Mouse (Mus musculus): ENCODE data around the gene Tmem120b. TPM values are rescaled to one million over a fixed set of nuclear protein-coding genes. Genes with fewer than 3 reads are reported as not detected.

Tmem120b gene
- total and polyA plus RNA-seq, 2 experiments from 2014 or later = 18.1 to 21.2 TPM

DNA sequence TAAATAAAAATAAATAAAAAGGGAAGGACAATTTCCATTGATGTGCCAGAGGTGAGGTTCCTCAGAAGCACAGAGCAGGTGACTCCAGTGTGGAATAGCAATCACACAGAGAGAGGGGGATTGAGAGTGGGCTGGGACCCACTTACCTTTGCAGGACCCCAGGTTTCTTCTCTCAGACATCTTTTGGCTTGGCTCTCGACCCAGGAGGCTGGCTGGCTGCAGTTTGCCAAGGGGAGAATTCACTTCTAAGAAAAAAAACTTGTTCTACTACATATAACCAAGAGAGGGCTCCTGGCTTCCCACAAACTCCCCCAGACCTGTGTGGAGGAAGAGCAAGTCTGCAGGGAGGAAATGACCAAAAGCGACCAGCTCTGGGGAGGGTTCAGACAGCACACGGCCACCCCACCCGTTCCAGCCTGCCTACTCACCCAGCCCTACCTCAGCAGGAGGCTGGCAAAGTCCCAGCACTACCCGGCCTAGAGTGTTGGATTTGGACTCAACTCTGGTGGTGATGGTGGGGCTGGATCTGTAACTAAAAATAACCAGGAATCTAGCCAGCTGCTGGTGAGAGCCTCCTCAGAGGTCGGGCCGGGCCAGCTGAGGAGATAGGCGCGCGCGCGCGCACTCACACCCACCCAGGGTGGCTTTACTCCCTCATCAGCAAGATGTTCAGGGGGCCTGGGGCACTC lies 66.1 kb downstream of the Tmem120b start:
- 18% methylated on average over 13 of the region's 13 CpGs for WGBS
- Histone ChIP-seq H3K27me3 (ENCODE audit: insufficient read depth, low read length) (no peaks in the 10 kb centered on the region), H3K27ac (ENCODE audit: low read depth, low read length) (peak overlapping the region; percentile 100), H3K4me2 (ENCODE audit: low read depth) (peak overlapping the region; percentile 97), H3K9ac (peak overlapping the region; percentile 100; the same call in 1 of the 2 replicates), H3K36me3 (ENCODE audit: insufficient read depth) (no peaks in the 10 kb centered on the region), H3K4me3 (ENCODE audit: low read depth, low read length) (peak overlapping the region; percentile 85; the same call in 1 of the 2 replicates), H3K9me3 (ENCODE audit: low read length) (no peaks in the 10 kb centered on the region), H3K4me1 (ENCODE audit: insufficient read depth) (peaks cover 22% of the 10 kb centered on the region)
- peak; percentile 10; the same call in 1 of the 2 replicates for TF ChIP-seq CTCF (IDR thresholded peaks at IDR 0.05; ENCODE audit: low read depth)
- ATAC-seq (no peak), DNase-seq (peak; percentile 35)

DNA sequence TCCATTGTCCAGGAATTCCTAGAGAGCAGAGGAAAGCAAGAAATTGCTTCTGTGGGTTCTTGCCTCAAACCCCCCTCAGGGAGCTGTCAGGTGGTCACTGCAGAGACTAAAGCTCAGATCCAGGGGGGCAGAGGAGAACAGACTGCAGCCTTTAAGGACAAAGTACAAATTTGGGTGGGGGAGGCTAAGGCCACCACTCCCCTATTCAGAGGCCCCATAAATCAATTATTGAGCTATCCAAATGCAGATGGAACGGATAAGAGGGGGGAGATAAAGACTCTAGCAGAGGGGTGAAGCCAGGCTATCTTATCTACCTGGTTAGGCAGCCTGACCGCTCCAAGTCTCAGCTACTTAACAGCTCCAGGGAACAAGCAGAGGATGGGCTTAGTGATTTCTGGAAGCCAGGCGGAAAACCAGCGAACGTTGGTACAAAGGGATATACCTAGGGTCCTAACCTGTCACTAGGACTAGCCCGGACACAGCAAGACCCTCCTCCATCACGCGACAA lies 66.7 kb downstream of the Tmem120b start:
- Histone ChIP-seq H3K27me3 (ENCODE audit: insufficient read depth, low read length) (no peaks in the 10 kb centered on the region), H3K4me1 (ENCODE audit: insufficient read depth) (peaks cover 22% of the 10 kb centered on the region), H3K4me3 (ENCODE audit: low read depth, low read length) (peak overlapping the region; percentile 85), H3K27ac (ENCODE audit: low read depth, low read length) (peak overlapping the region; percentile 100), H3K4me2 (ENCODE audit: low read depth) (peak overlapping the region; percentile 97), H3K9me3 (ENCODE audit: low read length) (no peaks in the 10 kb centered on the region), H3K9ac (peak overlapping the region; percentile 100), H3K36me3 (ENCODE audit: insufficient read depth) (no peaks in the 10 kb centered on the region)
- DNase-seq (peak; percentile 18), ATAC-seq (no peak)
- 17% methylated on average over 8 of the region's 8 CpGs for WGBS
- TF ChIP-seq CTCF (IDR thresholded peaks at IDR 0.05; ENCODE audit: low read depth) = no peak

GRCm38 (mm10) chr5:123135471-123136360 lies 67.5 kb downstream of the Tmem120b start:
- H3K27me3 ChIP-seq (ENCODE audit: insufficient read depth, low read length) = no peaks in the 10 kb centered on the region
- 0 out of 2 replicates have a peak, but pooled peaks have one; percentile 4 for ATAC-seq

GRCm38 (mm10) chr5:123136361-123137043 lies 68.3 kb downstream of the Tmem120b start:
- no peak for TF ChIP-seq CTCF (IDR thresholded peaks at IDR 0.05; ENCODE audit: low read depth)
- ATAC-seq (peak; percentile 23), DNase-seq (peak; percentile 87)
- Histone ChIP-seq H3K4me3 (ENCODE audit: low read depth, low read length) (peak overlapping the region; percentile 85), H3K27me3 (ENCODE audit: insufficient read depth, low read length) (no peaks in the 10 kb centered on the region), H3K27ac (ENCODE audit: low read depth, low read length) (peak overlapping the region; percentile 100), H3K9ac (peak overlapping the region; percentile 100), H3K9me3 (ENCODE audit: low read length) (no peaks in the 10 kb centered on the region), H3K4me1 (ENCODE audit: insufficient read depth) (peaks cover 18% of the 10 kb centered on the region), H3K4me2 (ENCODE audit: low read depth) (peak overlapping the region; percentile 97), H3K36me3 (ENCODE audit: insufficient read depth) (no peaks in the 10 kb centered on the region)
- WGBS = under 1% methylated on average over 13 of the region's 13 CpGs

More at GRCm38 (mm10) chr5:123135471-123136360, 67.5 kb downstream of the Tmem120b start:
- H3K9me3 ChIP-seq (ENCODE audit: low read length) = no peaks in the 10 kb centered on the region
- H3K9ac ChIP-seq = peak overlapping the region; percentile 100
- DNase-seq = peak; percentile 79
- peak overlapping the region; percentile 97 for H3K4me2 ChIP-seq (ENCODE audit: low read depth)
- TF ChIP-seq CTCF (IDR thresholded peaks at IDR 0.05; ENCODE audit: low read depth) = no peak
- no peaks in the 10 kb centered on the region for H3K36me3 ChIP-seq (ENCODE audit: insufficient read depth)
- H3K27ac ChIP-seq (ENCODE audit: low read depth, low read length) = peak overlapping the region; percentile 100
- WGBS = 5% methylated on average over 30 of the region's 30 CpGs
- H3K4me1 ChIP-seq (ENCODE audit: insufficient read depth) = peaks cover 22% of the 10 kb centered on the region
- peak overlapping the region; percentile 85 for H3K4me3 ChIP-seq (ENCODE audit: low read depth, low read length)

GRCm38 (mm10) chr5:123137044-123137909 lies 69.1 kb downstream of the Tmem120b start:
- DNase-seq = peak; percentile 65
- 1% methylated on average over 20 of the region's 20 CpGs for WGBS

DNA sequence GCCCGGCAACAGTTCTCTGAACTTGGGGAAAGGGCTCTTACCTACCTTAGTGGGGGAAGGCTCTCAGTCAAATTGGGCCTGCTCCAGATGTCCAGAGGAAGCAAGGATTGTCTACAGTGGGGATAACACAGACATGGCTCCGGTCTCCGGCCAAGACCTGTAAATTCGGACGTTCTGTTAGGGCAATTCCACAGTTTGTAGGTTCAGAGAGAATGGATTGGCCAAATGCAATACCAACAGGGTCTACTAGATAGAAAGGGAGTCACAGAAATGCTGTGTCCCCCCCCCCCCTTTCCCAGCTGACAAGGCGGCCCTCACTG lies 69.7 kb downstream of the Tmem120b start:
- H3K4me2 ChIP-seq (ENCODE audit: low read depth) = peak overlapping the region; percentile 97
- DNase-seq (no peak), ATAC-seq (no peak)
- no peak for TF ChIP-seq CTCF (IDR thresholded peaks at IDR 0.05; ENCODE audit: low read depth)
- peak overlapping the region; percentile 85 for H3K4me3 ChIP-seq (ENCODE audit: low read depth, low read length)
- 3% methylated on average over 6 of the region's 6 CpGs for WGBS
- H3K36me3 ChIP-seq (ENCODE audit: insufficient read depth) = no peaks in the 10 kb centered on the region
- no peaks in the 10 kb centered on the region for H3K9me3 ChIP-seq (ENCODE audit: low read length)
- H3K27me3 ChIP-seq (ENCODE audit: insufficient read depth, low read length) = no peaks in the 10 kb centered on the region
- peak overlapping the region; percentile 100 for H3K9ac ChIP-seq
- H3K4me1 ChIP-seq (ENCODE audit: insufficient read depth) = peaks cover 18% of the 10 kb centered on the region
- peak overlapping the region; percentile 100 for H3K27ac ChIP-seq (ENCODE audit: low read depth, low read length)

More at GRCm38 (mm10) chr5:123137044-123137909, 69.1 kb downstream of the Tmem120b start:
- Histone ChIP-seq H3K9me3 (ENCODE audit: low read length) (no peaks in the 10 kb centered on the region), H3K4me2 (ENCODE audit: low read depth) (peak overlapping the region; percentile 97), H3K36me3 (ENCODE audit: insufficient read depth) (no peaks in the 10 kb centered on the region), H3K4me3 (ENCODE audit: low read depth, low read length) (peak overlapping the region; percentile 85), H3K4me1 (ENCODE audit: insufficient read depth) (peaks cover 18% of the 10 kb centered on the region), H3K27ac (ENCODE audit: low read depth, low read length) (peak overlapping the region; percentile 100), H3K27me3 (ENCODE audit: insufficient read depth, low read length) (no peaks in the 10 kb centered on the region), H3K9ac (peak overlapping the region; percentile 100)
- ATAC-seq = no peak
- no peak for TF ChIP-seq CTCF (IDR thresholded peaks at IDR 0.05; ENCODE audit: low read depth)

All from forebrain, postnatal 0 days (tissue).